Mouse (Mus musculus) E14TG2a.4 (cell line): ENCODE results near the gene Pip5kl1.

Experiments
- CTCF ChIP-seq: conservative IDR thresholded peaks from 2 replicates; pipeline ENCODE4 v1.5.1; 2014; ENCODE audit warnings: low read length
- NANOG ChIP-seq: IDR thresholded peaks from 2 replicates; pipeline ENCODE4 v1.6.1; 2014; ENCODE audit warnings: borderline replicate concordance, low read length, mixed read lengths
- POU5F1 ChIP-seq: IDR thresholded peaks from 2 replicates; pipeline ENCODE4 v1.6.1; 2014; ENCODE audit warnings: low read length, borderline replicate concordance

DNA sequence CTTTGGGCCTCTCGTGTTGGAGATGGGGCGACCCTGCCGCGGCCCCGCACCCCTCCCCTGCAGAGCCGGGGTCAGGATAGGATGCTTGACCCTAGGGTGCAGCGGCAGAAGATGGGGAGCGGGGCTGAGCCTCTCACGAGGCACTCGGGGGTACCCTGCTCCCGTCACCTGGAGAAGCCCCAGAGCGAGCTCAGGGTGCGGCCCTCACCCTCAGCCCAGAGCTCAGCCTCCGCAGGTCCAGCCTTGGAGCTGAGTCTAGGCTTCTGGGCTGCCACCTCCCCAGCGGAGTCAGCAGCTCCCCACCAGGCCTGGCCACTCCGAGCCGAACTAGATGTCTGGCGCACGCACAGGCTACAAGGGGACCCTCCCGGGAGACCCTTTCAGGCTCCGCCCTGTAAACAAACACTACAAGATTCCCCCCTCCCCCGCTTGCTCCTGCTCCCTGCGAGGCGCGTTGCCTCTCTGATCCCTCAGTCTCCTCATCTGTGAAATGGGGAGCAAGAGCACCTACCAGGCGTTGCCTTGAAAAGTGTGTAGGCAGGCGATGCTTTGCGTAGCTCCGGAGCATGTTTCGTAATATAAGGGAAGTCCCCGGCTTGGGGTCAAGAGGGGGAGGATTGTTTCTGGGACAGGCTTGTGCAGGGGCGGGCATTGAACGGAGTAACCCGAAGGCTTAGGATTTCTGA lies 32.8 kb downstream of the Pip5kl1 start:
- TF ChIP-seq CTCF (no peak), POU5F1 (no peak), NANOG (no peak)
